Mouse (Mus musculus): ENCODE data around the gene Pon3.

The Pon3 gene

DNA sequence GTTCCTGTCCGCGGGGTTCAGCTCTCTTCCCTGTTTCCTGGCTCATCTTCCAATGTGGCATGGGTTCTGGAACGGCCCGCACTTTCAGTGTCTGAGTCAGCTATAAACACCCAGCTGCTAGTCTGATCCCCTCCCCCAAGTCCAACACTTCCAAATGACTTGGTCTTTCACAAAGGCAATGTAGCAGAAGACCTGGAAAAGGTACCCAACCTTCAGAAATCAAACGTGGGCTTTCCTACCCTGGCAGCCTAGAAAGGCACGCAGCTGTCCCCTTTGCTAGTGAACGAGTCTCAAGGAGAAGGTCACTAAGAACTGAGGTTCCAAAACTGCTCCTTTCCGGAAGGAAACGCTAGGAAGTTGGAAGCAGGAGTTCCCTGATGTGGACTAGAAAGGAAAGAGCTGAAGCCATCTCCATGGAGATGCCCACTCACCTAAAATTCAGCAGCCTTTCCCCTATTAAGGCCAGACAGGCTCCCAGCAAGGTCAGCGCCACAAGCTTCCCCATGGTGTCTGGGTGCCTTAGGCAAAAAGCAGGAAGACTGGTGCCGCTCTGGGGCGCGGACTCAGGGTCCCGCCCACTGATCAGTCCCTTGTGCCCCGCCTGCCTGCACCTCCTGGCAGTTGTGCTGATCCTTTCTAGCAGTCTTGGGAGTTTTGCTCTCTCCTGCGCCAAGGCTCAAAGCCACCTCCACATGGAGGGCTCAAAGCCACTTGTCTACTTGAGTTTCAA lies at the start of gene Pon3:
Pon3 (minus strand) TSS at position 565 of the 730 bp plus-strand sequence.
- peak in 1 of 2 experiments; percentile 50 for DNase-seq (ENCODE audit: low spot score in 2 of 2)

DNA sequence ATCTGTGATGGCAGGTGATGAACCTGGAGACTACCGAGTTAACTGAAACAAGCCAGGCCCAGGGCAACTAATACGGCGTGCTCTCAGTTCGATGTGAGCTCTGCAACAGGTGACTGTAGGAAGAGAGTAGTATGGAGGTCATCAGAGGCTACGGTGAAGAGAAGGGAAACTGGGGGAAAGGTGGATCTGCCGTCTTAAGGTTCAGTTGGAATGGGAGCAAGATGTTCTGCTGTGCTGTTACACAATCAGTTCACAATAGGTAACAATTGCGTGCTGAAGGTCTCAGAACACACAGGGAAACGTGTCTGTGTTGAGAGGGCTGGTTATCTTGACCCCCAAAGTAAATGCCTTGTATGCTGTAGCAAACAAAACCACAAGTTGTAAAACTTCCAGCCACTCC lies 48.9 kb upstream of the Pon3 start:
- DNase-seq (ENCODE audit: low spot score in 2 of 2): no peak

DNA sequence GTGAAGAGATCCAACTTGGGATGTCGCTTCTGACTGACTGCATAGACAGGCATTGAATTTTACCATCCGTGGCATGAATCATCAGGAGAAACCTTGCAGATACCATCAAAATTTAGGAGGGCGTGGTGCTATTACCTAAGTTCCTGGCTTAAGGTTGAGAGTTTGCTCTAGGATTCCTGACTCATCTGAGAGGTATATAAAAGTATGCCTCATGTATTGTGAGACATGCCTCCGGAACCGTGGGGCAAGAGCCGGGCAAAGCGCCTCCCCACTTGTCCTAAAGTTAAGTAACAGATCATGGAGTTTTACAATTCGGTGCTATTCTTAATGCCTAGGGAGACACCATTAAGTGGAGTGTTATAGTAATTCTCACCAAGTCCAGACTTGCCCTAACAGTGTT lies 44.5 kb upstream of the Pon3 start:
- DNase-seq (ENCODE audit: low spot score in 2 of 2): no peak

DNA sequence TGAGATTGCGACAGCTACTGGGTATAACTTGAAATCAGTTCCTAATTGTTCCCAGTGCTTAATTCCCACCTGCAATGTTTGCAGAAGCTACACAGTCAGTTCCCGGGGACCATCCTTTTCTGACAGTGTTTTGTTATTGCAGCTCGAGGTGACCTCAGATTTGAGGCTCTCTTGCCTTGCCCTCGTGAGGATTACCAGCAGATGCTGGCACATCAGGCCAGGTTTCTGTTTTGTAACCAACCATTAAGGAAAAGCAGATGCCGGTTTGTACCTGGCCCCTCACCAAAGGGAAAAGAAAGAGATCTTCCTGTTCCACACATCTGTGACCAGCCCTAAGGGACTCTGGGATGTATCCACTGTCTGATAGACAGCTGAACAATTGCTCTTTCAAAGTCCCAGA lies 43.5 kb upstream of the Pon3 start:
- DNase-seq (ENCODE audit: low spot score in 2 of 2): no peak

DNA sequence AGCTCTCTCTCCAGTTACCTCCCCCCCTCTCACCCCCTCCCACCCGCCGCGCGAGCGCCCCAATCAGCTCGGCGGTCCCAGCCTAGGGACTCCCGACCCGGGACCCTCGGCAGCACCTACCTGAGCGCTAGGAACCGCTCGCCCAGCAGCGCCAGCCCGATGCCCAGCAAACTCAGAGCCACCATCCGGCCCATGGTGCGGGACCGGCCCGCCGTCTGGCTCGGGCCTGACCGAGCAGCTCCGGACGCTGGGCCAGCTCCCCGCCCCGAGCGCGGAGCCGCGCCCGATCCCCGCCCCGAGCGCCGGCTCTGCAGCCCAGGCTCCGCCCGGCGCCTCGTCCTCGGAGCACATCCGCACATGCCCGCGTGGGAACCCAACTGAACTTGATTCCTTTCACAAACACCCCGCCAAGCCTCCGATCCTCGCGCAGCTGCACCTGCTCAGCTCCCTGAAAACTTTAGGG lies 42.0 kb upstream of the Pon3 start, which contains the start of gene Pon2:
Pon2 (minus strand) TSS at position 364 of the 463 bp plus-strand sequence.
- DNase-seq (ENCODE audit: low spot score in 2 of 2): peak; percentile 80 to 82

DNA sequence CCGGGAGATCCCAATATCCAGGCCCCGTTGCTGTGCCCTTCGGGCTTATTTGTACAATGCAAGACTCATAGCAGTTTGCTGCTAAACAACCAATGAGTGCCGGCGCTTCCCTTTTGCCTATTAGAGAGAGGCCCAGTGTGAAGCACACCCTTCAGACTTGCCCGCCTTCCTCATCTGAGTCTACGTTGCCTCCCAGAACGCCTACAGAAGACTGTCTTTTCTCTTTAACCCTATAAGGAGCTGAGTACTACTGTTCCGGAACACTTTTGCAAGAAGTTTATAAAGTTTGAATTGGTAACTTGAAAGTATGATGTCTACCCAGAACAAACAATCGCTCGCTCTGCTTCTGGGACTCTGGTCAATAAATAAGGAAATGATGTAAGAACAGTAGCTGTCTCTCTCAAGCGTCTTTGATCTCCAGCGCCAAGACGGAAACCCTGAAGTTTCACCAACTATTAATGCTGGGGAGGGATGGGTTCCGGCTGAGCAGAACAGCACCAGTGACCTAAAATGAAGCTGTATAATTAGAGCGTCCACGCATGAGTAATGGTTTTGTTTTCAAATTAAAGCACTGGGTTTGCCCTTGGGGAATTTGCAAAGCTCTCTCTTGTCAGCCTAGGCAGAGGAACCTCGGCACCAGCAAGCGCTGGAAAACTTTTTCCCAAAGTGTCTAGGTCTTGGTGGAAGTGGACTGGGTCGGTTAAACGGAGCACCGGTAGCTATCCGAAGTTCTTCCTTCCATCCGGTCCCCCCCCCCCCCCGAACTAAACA lies 41.4 kb upstream of the Pon3 start:
- DNase-seq (ENCODE audit: low spot score in 2 of 2): peak; percentile 29 to 67

DNA sequence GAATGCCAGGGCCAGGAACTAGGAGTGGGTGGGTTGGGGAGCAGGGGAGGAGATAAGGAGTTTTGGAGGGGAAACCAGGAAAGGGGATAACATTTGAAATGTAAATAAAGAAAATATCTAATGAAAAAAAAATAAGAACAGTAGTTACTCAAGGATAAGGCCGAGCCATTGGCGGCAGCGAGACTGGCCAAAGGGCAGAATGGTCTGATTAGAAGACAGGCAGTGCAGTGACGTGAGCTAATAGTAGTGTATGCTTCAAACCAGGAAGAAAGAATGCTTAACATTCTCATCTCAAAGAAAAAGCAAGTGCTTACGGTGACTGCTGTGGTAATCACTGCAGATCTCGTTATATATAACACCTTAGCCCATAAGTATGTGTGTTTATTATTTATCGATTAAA lies 40.0 kb upstream of the Pon3 start:
- DNase-seq (ENCODE audit: low spot score in 2 of 2): no peak

DNA sequence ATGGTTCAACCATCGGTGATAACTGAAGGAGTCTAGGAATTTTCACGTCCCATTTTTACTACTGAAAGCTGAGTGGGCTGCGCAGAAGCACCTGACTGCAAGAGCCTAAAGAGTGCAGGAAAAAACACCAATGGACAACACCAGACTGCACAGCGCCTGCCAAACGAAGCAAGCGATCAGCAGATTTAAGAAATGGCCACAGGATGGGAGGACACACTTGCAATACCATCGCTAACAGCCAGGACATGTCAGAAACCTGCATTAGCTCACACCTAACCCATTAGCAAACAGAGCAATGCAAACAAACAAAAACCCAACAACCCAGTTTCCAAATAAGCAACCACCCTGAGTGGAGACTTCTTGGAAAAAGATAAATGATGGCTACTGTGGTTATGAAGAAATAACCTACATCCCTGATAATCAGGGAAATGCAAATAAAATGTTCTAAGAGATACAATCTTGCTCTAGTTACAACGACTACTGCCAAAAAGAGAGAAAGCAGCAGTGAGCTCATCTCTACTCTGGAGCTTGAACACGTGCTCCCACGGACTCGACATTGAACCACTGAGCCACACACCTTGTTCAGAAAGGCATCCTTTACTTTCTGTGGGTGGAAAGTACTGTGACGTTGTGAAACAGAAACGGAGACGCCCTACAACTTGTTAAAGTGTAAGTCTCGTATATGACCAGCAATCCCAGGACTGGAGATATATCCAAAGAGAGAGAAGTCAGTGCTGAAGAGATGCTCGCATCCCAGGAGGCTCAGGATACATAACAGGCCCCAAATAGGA lies 38.8 kb upstream of the Pon3 start:
- DNase-seq (ENCODE audit: low spot score in 2 of 2): no peak

DNA sequence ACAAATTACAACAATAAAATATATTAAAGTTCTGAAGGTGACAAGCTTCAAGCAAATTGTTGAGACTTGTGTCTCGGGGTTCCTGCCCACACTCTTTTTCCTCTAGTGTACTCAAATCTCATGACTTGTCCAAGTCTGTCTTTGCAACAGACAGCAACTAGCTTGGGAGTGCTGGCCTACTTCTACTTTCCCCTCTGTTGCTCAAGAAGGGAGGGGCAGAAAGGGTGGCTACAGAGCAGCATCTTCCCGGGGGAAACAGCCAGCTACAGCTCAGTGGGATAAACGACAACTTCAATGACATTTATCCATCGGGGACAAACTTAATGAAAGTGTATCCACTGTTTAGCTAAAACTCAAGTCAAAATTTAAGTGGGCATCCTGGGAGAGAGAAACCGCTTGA lies 36.8 kb upstream of the Pon3 start:
- DNase-seq (ENCODE audit: low spot score in 2 of 2): no peak

DNA sequence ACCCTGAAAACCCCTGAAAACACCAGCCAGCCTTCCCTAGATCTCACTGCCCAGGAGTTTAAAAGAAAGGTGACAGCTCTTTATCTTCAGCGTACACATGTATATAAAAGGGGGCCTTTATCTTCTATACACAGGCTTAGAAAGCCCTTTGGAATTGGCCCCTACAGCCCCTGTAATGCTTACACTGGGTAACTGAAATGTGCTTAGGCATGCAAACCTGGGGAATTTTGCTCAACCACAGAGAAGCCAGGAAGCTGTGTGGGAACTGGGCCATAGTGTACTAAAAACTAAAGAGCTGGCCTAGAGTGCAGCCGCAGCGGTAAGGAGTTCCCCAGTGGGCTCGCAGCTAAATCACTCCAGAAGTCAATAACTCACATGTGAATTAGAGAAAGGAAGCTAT lies 35.4 kb upstream of the Pon3 start:
- no peak for DNase-seq (ENCODE audit: low spot score in 2 of 2)

DNA sequence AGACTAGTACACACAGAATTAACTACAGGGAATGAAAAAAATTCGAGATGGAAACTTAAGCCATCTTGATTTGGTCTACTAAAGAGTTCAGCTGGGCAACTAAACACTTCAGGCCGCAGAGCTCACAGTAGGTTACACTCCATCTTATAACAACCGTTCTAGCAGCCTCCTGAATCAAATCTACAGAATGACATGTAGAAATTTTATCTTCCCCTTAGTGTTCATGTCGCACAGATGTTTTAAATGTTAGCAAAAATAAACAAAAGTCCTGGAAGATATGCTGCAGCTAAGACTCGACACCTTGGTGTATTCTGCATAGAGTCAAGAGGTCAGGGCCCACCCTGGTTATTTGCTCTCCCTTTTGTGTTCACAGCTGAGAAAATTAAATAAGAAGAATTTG lies 31.8 kb upstream of the Pon3 start:
- DNase-seq (ENCODE audit: low spot score in 2 of 2): no peak

DNA sequence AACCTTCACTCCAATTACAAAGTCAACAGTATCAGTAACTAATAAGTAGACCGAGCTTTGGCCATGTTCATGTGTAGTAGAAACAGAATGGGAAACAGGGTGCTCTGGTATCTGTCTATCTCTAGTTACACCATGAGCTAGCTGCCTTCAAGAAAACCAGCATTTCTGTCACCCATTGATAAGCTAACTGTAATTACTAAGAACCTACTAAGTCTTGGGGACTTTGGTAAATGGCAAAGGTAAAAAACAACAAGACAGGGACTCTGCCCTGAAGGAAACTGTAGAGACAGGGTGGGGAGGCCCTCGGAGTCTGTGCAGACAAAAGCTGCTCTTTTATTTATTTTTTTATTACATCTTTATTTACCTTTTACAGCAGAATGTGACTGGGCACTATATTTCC lies 31.3 kb upstream of the Pon3 start:
- DNase-seq (ENCODE audit: low spot score in 2 of 2): no peak

DNA sequence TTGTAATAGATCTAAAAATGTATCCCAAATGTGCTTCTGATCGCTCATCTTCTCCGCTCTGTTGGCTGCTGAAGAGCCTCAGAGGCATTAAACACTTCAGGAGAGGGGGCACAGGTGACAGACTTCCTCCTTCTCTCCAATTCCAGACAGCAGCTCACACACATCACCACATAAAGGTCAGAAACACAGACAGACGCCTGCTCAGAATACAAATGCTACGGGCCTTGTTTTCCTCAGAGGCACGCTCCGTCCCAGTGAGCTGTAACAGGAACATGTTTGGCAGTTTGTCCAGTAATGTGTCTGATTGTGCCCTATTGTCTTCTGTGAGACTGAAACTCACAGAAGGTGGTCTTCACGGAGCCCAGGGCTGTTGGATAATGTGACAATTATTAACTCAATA lies 26.3 kb upstream of the Pon3 start:
- DNase-seq (ENCODE audit: low spot score in 2 of 2): no peak

DNA sequence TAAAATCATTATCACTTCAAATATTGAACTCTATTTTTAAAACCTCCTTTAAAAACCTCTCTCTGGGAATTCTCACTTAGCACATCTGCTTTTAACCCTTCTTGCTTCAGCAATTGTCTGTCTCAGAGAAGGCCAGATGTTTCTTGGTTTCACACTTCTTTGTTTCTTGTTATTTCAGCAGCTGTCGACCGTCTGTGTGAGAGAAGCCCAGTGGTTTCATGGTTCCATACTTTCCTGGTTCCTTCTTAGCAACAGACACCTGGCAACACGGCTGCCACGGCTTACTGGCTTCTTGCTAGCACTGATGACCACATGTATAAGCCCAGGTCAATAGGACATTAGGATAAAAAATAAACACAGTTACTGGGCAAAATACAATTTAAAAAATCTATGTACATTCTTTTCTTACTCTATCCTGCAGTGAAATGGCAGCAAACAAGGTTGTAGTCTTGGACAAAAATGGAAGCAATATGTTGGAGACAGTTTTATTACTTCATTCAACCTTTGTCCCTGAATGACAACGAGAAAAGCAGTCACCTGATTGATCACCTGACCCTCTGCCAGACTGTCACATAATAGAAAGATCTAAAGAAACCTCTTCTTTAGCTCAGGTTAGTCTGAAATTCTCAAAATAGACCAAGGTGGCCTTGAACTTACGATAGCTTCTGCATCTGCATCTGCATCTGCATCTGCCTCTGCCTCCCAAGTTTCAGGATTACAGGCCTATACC lies 24.7 kb upstream of the Pon3 start:
- no peak for DNase-seq (ENCODE audit: low spot score in 2 of 2)

DNA sequence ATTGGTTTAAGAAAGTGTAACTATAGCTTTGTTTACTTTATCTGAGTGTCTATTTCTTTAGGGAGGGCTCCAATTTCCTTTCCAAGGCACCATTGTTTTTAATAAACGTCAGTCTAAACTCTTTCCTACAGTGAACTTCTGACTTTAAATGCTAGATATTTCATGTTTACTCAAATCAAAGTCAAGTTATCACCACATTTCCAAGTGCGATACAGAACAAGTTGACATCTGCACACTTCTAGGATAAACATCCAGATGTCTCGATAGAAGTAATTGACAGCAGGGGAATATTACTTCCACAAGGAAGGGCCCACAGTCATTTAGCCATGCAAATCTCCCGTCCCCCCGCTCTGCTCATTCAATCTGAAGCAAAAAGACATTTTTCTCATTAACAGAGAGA lies 21.9 kb upstream of the Pon3 start:
- DNase-seq (ENCODE audit: low spot score in 2 of 2): no peak

DNA sequence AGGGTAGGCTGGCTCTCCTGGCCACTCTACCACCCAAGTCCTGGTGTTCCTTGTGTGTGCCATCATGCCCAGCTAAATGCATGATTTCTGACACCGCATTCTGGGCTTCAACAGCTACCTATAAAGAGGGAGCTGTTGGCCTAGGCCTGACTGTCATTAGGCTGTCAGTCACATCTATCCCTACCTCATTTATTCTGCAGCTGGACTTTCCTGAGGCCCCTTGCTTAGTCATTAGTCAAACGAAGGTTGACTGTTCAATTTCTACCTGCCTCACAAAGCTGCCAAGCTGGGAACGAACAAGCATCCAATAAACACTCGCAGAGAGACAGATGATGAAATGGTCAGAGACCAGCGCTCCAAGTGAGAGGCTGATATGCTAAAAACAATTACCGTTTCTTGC lies 13.6 kb upstream of the Pon3 start:
- no peak for DNase-seq (ENCODE audit: low spot score in 2 of 2)

DNA sequence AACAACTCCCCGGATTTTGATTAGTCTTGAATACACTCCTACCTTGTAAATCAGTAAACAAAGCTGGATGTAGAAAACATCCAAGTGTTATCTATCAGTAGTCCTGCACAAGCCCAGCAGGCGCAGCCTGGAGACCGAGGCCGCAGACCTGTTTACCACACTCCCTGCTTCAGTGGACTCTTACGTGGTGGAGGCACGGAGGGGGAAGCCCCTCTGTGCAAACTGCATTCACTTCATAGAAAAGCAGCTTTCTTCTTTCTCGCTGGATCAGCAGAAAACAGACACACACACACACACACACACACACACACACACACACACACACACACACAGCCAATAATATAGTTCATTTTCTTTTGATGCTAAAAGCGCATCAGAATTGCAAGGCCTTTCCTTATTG lies 8.7 kb upstream of the Pon3 start:
- DNase-seq (ENCODE audit: low spot score in 2 of 2): no peak

DNA sequence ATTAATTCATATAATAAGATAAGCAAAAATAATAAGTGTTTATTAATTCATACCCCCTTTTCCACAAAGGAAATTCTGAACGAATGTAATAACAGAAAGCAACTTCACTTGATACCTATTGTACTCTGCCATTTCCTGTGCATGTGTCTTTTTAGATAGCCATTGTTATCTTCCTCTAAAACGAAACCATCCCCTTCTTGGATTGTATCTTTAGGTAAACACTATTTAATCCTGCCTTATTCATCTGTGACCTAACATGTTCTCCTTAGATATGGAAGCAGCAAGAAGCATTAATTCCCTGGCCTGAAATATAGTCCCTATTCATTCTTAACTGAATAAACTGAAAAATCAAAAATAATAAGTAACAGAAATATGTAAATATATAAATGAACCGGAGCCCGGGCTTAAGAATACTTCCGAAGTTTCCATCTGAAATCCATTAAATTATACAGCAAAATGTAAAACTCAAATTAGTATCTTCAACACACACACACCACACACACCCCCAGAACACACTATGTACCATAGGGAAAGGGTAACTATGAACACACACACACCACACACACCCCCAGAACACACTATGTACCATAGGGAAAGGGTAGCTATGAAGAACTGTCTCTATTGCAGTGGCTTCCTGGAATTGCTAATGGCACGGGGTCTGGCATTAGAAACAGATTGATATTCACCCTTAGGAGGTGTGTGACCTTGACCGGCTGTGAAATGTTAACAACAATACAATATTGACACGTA lies 7.3 kb upstream of the Pon3 start:
- no peak for DNase-seq (ENCODE audit: low spot score in 2 of 2)

DNA sequence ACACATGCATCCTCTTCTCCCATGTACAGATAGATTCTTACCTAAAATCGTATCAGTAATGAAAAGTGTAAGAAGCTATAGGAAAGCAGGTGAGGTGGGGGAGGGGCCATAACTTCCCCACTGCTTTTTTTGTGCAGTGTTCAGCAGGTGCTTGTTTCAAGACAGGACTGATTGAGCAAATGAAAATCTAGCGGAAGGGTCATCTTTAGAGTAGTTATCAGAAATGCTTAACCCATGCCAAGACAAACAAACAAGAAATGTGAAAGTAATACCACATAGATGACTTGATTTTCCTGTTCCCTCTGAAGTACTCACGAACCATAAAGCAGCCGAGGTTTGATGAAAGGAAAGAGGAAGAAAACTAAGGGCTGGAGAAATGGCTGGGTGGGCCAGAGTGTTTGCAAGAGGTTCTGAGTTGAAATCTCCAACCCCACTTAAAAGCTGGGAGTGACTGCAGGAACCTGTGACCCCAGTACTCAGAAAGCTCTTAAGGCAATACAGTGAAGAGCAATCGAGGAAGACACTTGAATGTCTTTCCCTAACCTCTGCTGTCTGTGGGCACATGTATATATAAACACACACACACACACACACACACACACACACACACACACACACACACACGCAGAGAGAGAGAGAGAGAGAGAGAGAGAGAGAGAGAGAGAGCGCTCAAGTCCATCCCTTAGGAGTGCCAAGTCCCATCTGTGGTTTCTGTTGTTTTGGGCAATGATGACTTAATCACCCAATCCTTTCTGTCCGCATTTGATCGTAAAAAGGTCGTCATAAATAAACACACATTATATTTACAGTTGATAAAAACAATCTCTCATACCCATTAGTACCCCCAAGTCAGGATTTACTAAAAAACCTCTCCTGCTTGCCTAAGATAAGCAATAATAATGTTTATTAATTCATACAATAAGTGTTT lies 6.5 kb upstream of the Pon3 start:
- no peak for DNase-seq (ENCODE audit: low spot score in 2 of 2)

DNA sequence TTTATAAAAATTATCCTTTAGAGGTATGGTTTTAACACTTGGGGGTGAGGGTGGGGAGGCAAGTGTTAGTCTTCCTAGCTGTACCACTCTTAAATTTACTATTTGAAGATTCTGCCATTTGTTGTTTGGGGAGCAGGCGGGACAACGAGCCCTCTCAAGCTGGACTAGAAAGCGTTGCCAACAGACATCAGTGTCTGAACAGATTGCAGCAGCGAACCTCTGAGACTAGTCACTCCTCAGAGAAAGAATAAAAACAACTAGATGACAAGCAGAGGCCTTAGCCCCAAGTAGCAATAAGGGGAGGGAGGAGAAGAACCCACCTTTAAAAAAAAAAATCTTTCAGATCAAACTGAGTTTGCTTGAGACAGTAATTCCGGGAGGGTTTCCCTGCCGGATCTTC lies 795 bp downstream of the Pon3 start:
- no peak for DNase-seq (ENCODE audit: low spot score in 2 of 2)
